ENCODE assay signal across 16 mouse cellular contexts in genomic region chr10:87871863-87872647, GRCm38 (mm10). TPM values are rescaled to one million over a fixed set of nuclear protein-coding genes. Genes with fewer than 3 reads are reported as not detected.
DNase-seq lines count a peak whose midpoint lies in the region; ATAC-seq and TF ChIP-seq lines count a peak whose summit lies in the region.
"Had no signal": no experiment of that assay in that cellular context is flagged by ENCODE, and none has a peak within 500 bp of the region (broad histone marks: within the 10 kb centered on the region; RNA-seq: fewer than 3 reads in every experiment).

No protein-coding gene starts in this region.

- H3K9ac ChIP-seq in heart, embryonic 12.5 days, result no peak overlapping the region
- H3K9ac ChIP-seq in kidney, embryonic 15.5 days, result no peak overlapping the region
- H3K9ac ChIP-seq in stomach, embryonic 14.5 days (replicated peaks; ENCODE audit: low read depth, low read length), result no peak overlapping the region
- H3K9ac ChIP-seq in stomach, postnatal 0 days (ENCODE audit: low read length), result no peak overlapping the region
- no peak overlapping the region for H3K9ac ChIP-seq in stomach, embryonic 16.5 days (ENCODE audit: low read length)
- H3K9ac ChIP-seq: intestine, embryonic 15.5 days; neural tube, embryonic 12.5 days had no signal

- no peak for ATAC-seq in heart, embryonic 12.5 days (ENCODE audit: insufficient number of reproducible peaks, low FRiP score)
- ATAC-seq in kidney, embryonic 15.5 days (replicated peaks; ENCODE audit: low FRiP score), result no peak
- no peak for ATAC-seq in stomach, embryonic 14.5 days (ENCODE audit: insufficient number of reproducible peaks, insufficient read depth, low FRiP score, low read depth)
- ATAC-seq in stomach, postnatal 0 days (ENCODE audit: low FRiP score, low TSS enrichment), result no peak
- 0 out of 2 replicates have a peak, but pooled peaks have one; percentile 37 for ATAC-seq in stomach, embryonic 16.5 days (ENCODE audit: insufficient read depth, low FRiP score)
- ATAC-seq: intestine, embryonic 15.5 days; Patski had no signal

- peak overlapping the region; percentile 35 for H3K27ac ChIP-seq in heart, embryonic 12.5 days (ENCODE audit: poor library complexity, severe bottlenecking)
- no peak overlapping the region for H3K27ac ChIP-seq in kidney, embryonic 15.5 days
- H3K27ac ChIP-seq in stomach, embryonic 14.5 days (ENCODE audit: low read length), result 0 out of 2 replicates have a peak overlapping the region, but pooled peaks have one; percentile 2
- H3K27ac ChIP-seq in stomach, postnatal 0 days (replicated peaks), result no peak overlapping the region
- H3K27ac ChIP-seq in stomach, embryonic 16.5 days (ENCODE audit: low read length), result no peak overlapping the region
- H3K27ac ChIP-seq: intestine, embryonic 15.5 days; neural tube, embryonic 12.5 days had no signal

- H3K36me3 ChIP-seq in heart, embryonic 12.5 days, result peaks cover 14% of the 10 kb centered on the region; the same call in 1 of the 2 replicates
- H3K36me3 ChIP-seq in kidney, embryonic 15.5 days, result no peaks in the 10 kb centered on the region
- H3K36me3 ChIP-seq in stomach, embryonic 14.5 days (ENCODE audit: control insufficient read depth, insufficient read depth, low read length), result peaks cover 5% of the 10 kb centered on the region; the same call in 1 of the 2 replicates
- no peaks in the 10 kb centered on the region; the same call in 1 of the 2 replicates for H3K36me3 ChIP-seq in stomach, postnatal 0 days (ENCODE audit: control insufficient read depth, insufficient read depth, low read length)
- peaks cover 3% of the 10 kb centered on the region; the same call in 1 of the 2 replicates for H3K36me3 ChIP-seq in stomach, embryonic 16.5 days (ENCODE audit: control insufficient read depth, insufficient read depth, low read length)
- H3K36me3 ChIP-seq: intestine, embryonic 15.5 days; neural tube, embryonic 12.5 days had no signal

- H3K4me2 ChIP-seq in heart, embryonic 12.5 days, result peak overlapping the region; percentile 36
- H3K4me2 ChIP-seq in kidney, embryonic 15.5 days, result no peak overlapping the region
- no peak overlapping the region for H3K4me2 ChIP-seq in stomach, embryonic 14.5 days (replicated peaks; ENCODE audit: low read depth, low read length)
- H3K4me2 ChIP-seq in stomach, postnatal 0 days (replicated peaks; ENCODE audit: low read depth), result no peak overlapping the region
- H3K4me2 ChIP-seq in stomach, embryonic 16.5 days (ENCODE audit: low read depth, low read length), result no peak overlapping the region
- H3K4me2 ChIP-seq: intestine, embryonic 15.5 days; neural tube, embryonic 12.5 days had no signal

- H3K27me3 ChIP-seq in heart, embryonic 12.5 days (replicated peaks), result no peaks in the 10 kb centered on the region
- H3K27me3 ChIP-seq in kidney, embryonic 15.5 days, result peaks cover 14% of the 10 kb centered on the region; the same call in 1 of the 2 replicates
- no peaks in the 10 kb centered on the region for H3K27me3 ChIP-seq in stomach, embryonic 14.5 days (ENCODE audit: control insufficient read depth, insufficient read depth, low read length)
- H3K27me3 ChIP-seq in stomach, postnatal 0 days (ENCODE audit: control insufficient read depth, insufficient read depth, low read length), result no peaks in the 10 kb centered on the region
- no peaks in the 10 kb centered on the region for H3K27me3 ChIP-seq in stomach, embryonic 16.5 days (ENCODE audit: control insufficient read depth, insufficient read depth, low read length)
- H3K27me3 ChIP-seq: intestine, embryonic 15.5 days; neural tube, embryonic 12.5 days; Patski had no signal

- H3K4me1 ChIP-seq in heart, embryonic 12.5 days (replicated peaks), result peaks cover 15% of the 10 kb centered on the region
- H3K4me1 ChIP-seq in kidney, embryonic 15.5 days, result peaks cover 7% of the 10 kb centered on the region
- H3K4me1 ChIP-seq in stomach, embryonic 14.5 days (ENCODE audit: control insufficient read depth, insufficient read depth, low read length), result peaks cover 7% of the 10 kb centered on the region; the same call in 1 of the 2 replicates
- H3K4me1 ChIP-seq in stomach, postnatal 0 days (replicated peaks; ENCODE audit: control insufficient read depth, insufficient read depth), result no peaks in the 10 kb centered on the region; the same call in 1 of the 2 replicates
- H3K4me1 ChIP-seq in stomach, embryonic 16.5 days (ENCODE audit: control insufficient read depth, insufficient read depth, low read length), result peaks cover 2% of the 10 kb centered on the region; the same call in 1 of the 2 replicates
- H3K4me1 ChIP-seq: intestine, embryonic 15.5 days; neural tube, embryonic 12.5 days had no signal

- 36% methylated on average over 8 of the region's 8 CpGs for WGBS in heart, embryonic 12.5 days
- WGBS in kidney, embryonic 15.5 days, result 30% methylated on average over 8 of the region's 8 CpGs
- WGBS in stomach, embryonic 14.5 days, result 20% methylated on average over 8 of the region's 8 CpGs
- 22% methylated on average over 8 of the region's 8 CpGs for WGBS in stomach, postnatal 0 days
- 25% methylated on average over 8 of the region's 8 CpGs for WGBS in stomach, embryonic 16.5 days

- TF ChIP-seq CTCF in stomach, postnatal 0 days (IDR thresholded peaks at IDR 0.05; ENCODE audit: low read depth), result no peak

- TF ChIP-seq EP300 in stomach, postnatal 0 days (optimal IDR thresholded peaks at IDR 0.05), result no peak

- DNase-seq in heart, postnatal 4 days, result no peak
- peak; percentile 43 for DNase-seq in kidney, adult 9 months
- DNase-seq in stomach, postnatal 0 days (ENCODE audit: low spot score), result no peak
- DNase-seq in adipocyte (ENCODE audit: low spot score), result no peak
- DNase-seq: cerebellum, postnatal 14 days; layer of hippocampus, adult 9-11 months; spleen, adult 18-20 months; thymus, adult 18-20 months had no signal

- no peak overlapping the region for H3K4me3 ChIP-seq in heart, embryonic 12.5 days
- H3K4me3 ChIP-seq in kidney, embryonic 15.5 days (replicated peaks), result no peak overlapping the region
- no peak overlapping the region for H3K4me3 ChIP-seq in stomach, embryonic 14.5 days (ENCODE audit: low read depth, low read length)
- no peak overlapping the region for H3K4me3 ChIP-seq in stomach, postnatal 0 days (ENCODE audit: low read depth, low read length)
- no peak overlapping the region for H3K4me3 ChIP-seq in stomach, embryonic 16.5 days (replicated peaks; ENCODE audit: low read length)
- H3K4me3 ChIP-seq: erythroblast, embryonic 14.5 days; intestine, embryonic 15.5 days; neural tube, embryonic 12.5 days had no signal

- no peaks in the 10 kb centered on the region; the same call in 1 of the 2 replicates for H3K9me3 ChIP-seq in heart, embryonic 12.5 days (replicated peaks)
- no peaks in the 10 kb centered on the region for H3K9me3 ChIP-seq in kidney, embryonic 15.5 days (replicated peaks)
- no peaks in the 10 kb centered on the region for H3K9me3 ChIP-seq in stomach, embryonic 14.5 days (ENCODE audit: control insufficient read depth, low read depth, low read length)
- no peaks in the 10 kb centered on the region for H3K9me3 ChIP-seq in stomach, postnatal 0 days (ENCODE audit: control insufficient read depth, low read length)
- no peaks in the 10 kb centered on the region for H3K9me3 ChIP-seq in stomach, embryonic 16.5 days (replicated peaks; ENCODE audit: control insufficient read depth, low read length)
- H3K9me3 ChIP-seq: intestine, embryonic 15.5 days; neural tube, embryonic 12.5 days had no signal

RNA-seq across cellular contexts. Expression of gene Igf1, which starts 14.0 kb away (rescaled TPM):
- 49.9 and 50.6 TPM in 2 replicates for polyA plus RNA-seq in heart, embryonic 12.5 days (2016; fragmentation: Nextera tagmentation; extraction: Ambion mirVana)
- total RNA-seq in heart, postnatal 4 days (2021), result 10 to 100 TPM; 79.4 to 83.7 TPM
- 33.9 and 37.1 TPM in 2 replicates for polyA plus RNA-seq in kidney, embryonic 15.5 days (2015; fragmentation: Nextera tagmentation; extraction: Ambion mirVana)
- 167 and 172 TPM in 2 replicates for polyA plus RNA-seq in stomach, embryonic 14.5 days (2014; fragmentation: Nextera tagmentation; extraction: Ambion mirVana)
- 38.1 and 42.5 TPM in 2 replicates for polyA plus RNA-seq in stomach, postnatal 0 days (2015; fragmentation: Nextera tagmentation; extraction: Ambion mirVana)
- 145 and 146 TPM in 2 replicates for polyA plus RNA-seq in stomach, embryonic 16.5 days (2015; fragmentation: Nextera tagmentation; extraction: Ambion mirVana)

Comparison
In these comparisons a context has a peak if more than half of its experiments do, and no peak if none do; other contexts are left out.
1. H3K27ac ChIP-seq: peak in heart, embryonic 12.5 days (single experiment) and stomach, embryonic 14.5 days (single experiment); none in kidney, embryonic 15.5 days (single experiment), stomach, postnatal 0 days (single experiment) and stomach, embryonic 16.5 days (single experiment).